Mouse (Mus musculus): ENCODE data around the gene Eya3. TPM values are rescaled to one million over a fixed set of nuclear protein-coding genes. Genes with fewer than 3 reads are reported as not detected.
A peak's percentile ranks its signal among the peaks of the same experiment; 100 is the strongest.
"Not testable (repeated sequence)": the region's sequence is repeated elsewhere in the genome, so short reads cannot be mapped to it uniquely, and the experiment has no call there.

Eya3 gene
- total RNA-seq (2021), result 10 to 100 TPM; 10.4 to 12.7 TPM
- long read RNA-seq, experiment 1, partial matches to known transcripts, result 0 of 5 reads
- long read RNA-seq, experiment 1, other reads (novel, unspliced or antisense), result 5 of 5 reads
- long read RNA-seq, experiment 2, partial matches to known transcripts, result 0 of 4 reads
- long read RNA-seq, experiment 2, other reads (novel, unspliced or antisense), result 4 of 4 reads

GRCm38 (mm10) chr4:132638461-132639190 lies at the start of gene Eya3:
Eya3 (plus strand) TSS chr4:132638987.
- intact Hi-C loops (cut with DNase I), result no loop called here
- DNase-seq, result peak; percentile 89 to 94

- intact Hi-C loops (cut with DNase I), result no loop called here
- no peak for DNase-seq
Observed at GRCm38 (mm10) chr4:132590642-132591041, 48.1 kb upstream of the Eya3 start.

GRCm38 (mm10) chr4:132592958-132593357 lies 45.8 kb upstream of the Eya3 start:
- DNase-seq, result no peak
- intact Hi-C loops (cut with DNase I), result no loop called here

GRCm38 (mm10) chr4:132594191-132594590 lies 44.6 kb upstream of the Eya3 start:
- intact Hi-C loops (cut with DNase I), result no loop called here
- no peak for DNase-seq

GRCm38 (mm10) chr4:132598861-132599260 lies 39.9 kb upstream of the Eya3 start:
- intact Hi-C loops (cut with DNase I), result no loop called here
- DNase-seq, result no peak

- no peak for DNase-seq
- intact Hi-C loops (cut with DNase I), result no loop called here
Observed at GRCm38 (mm10) chr4:132599764-132600163, 39.0 kb upstream of the Eya3 start.

GRCm38 (mm10) chr4:132600465-132600864 lies 38.3 kb upstream of the Eya3 start:
- intact Hi-C loops (cut with DNase I), result no loop called here
- no peak for DNase-seq

GRCm38 (mm10) chr4:132601242-132601641 lies 37.5 kb upstream of the Eya3 start:
- DNase-seq; intact Hi-C loops (cut with DNase I): not testable (repeated sequence)

- no peak for DNase-seq
- intact Hi-C loops (cut with DNase I), result no loop called here
Observed at GRCm38 (mm10) chr4:132603468-132603867, 35.3 kb upstream of the Eya3 start.

GRCm38 (mm10) chr4:132605816-132606215 lies 33.0 kb upstream of the Eya3 start:
- intact Hi-C loops (cut with DNase I), result no loop called here
- no peak for DNase-seq

GRCm38 (mm10) chr4:132608147-132608546 lies 30.6 kb upstream of the Eya3 start:
- no peak for DNase-seq
- intact Hi-C loops (cut with DNase I), result no loop called here

- no peak for DNase-seq
- intact Hi-C loops (cut with DNase I), result no loop called here
Observed at GRCm38 (mm10) chr4:132610301-132610984, 28.3 kb upstream of the Eya3 start.

- intact Hi-C loops (cut with DNase I), result no loop called here
- no peak for DNase-seq
Observed at GRCm38 (mm10) chr4:132611320-132611719, 27.5 kb upstream of the Eya3 start.

GRCm38 (mm10) chr4:132617873-132618272 lies 20.9 kb upstream of the Eya3 start:
- intact Hi-C loops (cut with DNase I), result no loop called here
- DNase-seq, result no peak

GRCm38 (mm10) chr4:132618850-132619375 lies 19.9 kb upstream of the Eya3 start:
- DNase-seq, result no peak
- intact Hi-C loops (cut with DNase I), result no loop called here

GRCm38 (mm10) chr4:132620134-132620533 lies 18.7 kb upstream of the Eya3 start:
- DNase-seq, result no peak
- intact Hi-C loops (cut with DNase I), result no loop called here

- intact Hi-C loops (cut with DNase I), result no loop called here
Observed at GRCm38 (mm10) chr4:132621287-132622068, 17.3 kb upstream of the Eya3 start.

GRCm38 (mm10) chr4:132624034-132624657 lies 14.6 kb upstream of the Eya3 start:
- no peak for DNase-seq
- intact Hi-C loops (cut with DNase I), result no loop called here

More at GRCm38 (mm10) chr4:132621287-132622068, 17.3 kb upstream of the Eya3 start:
- no peak for DNase-seq

GRCm38 (mm10) chr4:132628830-132629229 lies 10.0 kb upstream of the Eya3 start:
- intact Hi-C loops (cut with DNase I), result no loop called here
- DNase-seq, result peak in 1 of 2 experiments; percentile 30

GRCm38 (mm10) chr4:132635971-132636370 lies 2.8 kb upstream of the Eya3 start:
- intact Hi-C loops (cut with DNase I), result loop anchor here (2.0 kb wide), 1 partner anchor 89 kb away; no protein-coding TSS in a partner anchor
- no peak for DNase-seq

Data from gastrocnemius, postnatal 36 days (tissue).